Mouse (Mus musculus): ENCODE results near the gene Ednra.

GRCm38 (mm10) chr8:77684372-77684771 is 39.9 kb downstream of the Ednra start:
- no peak for TF ChIP-seq CTCF (IDR thresholded peaks at IDR 0.05; ENCODE audit: low read depth, low read length)
- TF ChIP-seq EP300 (IDR thresholded peaks at IDR 0.05; ENCODE audit: insufficient read depth, low read depth, low read length): no peak
- no peak for TF ChIP-seq POLR2A (IDR thresholded peaks at IDR 0.05; ENCODE audit: insufficient read depth, low read length)
